Mouse (Mus musculus): ENCODE data around the gene Bad.
A peak's percentile ranks its signal among the peaks of the same experiment; 100 is the strongest.

The Bad gene

DNA sequence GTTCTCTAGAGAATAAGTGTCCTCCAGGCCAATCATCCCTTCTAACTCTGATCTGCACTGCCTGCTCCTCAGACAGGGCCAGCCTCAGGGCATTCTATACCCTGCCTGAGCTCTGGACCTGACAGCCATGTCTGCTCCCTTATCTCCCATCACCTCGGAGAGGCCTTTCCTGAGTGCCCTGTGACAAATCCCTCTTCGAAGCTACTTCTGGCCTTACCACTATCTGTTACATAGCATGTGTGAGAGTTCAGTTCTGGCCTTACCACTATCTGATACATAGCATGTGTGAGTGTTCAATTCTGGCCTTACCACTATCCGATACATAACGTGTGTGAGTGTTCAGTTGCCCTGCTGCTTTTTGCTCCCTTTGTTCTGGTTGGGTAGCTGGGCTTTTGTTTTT, 26.4 kb upstream of the Bad start:
- no peak for DNase-seq

DNA sequence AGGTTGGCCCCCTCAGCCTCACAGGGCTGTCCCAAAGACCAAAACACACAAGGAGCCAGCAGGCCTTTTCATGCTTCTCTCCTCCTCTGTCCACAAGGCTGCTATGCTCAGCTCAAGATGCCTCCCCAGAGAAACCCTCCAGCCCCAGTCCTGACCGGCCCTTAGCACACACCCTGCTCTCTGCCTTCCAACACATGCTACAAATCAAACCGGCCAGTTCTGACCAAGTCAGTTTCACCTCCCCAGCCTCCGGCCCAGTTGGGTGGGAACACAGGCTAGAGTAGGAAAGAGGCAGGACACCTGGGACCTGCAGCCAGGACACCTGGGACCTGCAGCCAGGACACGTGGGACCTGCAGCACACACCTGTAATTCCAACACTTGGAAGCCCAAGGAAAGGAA, 25.2 kb upstream of the Bad start:
- DNase-seq: no peak

DNA sequence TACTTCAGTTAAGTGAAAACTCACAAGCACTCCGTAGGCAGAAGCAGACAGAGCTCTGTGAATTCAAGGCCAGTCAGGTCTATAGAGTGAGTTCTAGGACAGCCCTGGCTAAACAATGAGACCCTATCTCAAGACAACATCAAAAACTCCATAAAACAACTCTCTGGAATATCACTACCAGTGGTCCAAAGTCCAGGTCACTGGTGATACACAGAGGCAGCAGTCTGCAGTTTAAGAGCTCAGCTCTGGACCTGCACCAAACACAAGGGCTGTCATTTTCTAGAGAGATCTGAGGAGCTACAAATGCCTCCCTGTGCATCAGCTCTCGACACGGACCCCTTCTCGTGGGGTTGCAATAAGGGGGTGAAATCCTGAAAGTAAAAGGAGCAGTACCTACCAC, 23.3 kb upstream of the Bad start:
- DNase-seq: no peak

DNA sequence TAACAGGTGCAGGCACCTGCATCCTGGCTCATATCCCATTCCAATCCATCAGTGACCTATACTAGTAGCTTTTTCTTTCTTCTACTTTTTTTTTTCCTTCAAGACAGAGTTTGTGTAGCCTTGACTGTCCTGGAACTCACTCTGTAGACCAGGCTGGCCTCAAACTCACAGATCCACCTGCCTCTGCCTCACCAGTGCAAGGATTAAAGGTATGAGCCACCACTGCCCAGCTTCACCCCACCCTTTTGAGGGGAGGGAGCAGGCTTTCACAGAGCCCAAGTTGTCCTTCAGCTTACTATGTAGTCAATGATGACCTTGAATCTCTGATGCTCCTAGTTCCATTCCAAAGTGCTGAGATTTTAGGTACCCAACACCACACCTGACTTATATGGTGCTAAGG, 22.2 kb upstream of the Bad start:
- DNase-seq: no peak

DNA sequence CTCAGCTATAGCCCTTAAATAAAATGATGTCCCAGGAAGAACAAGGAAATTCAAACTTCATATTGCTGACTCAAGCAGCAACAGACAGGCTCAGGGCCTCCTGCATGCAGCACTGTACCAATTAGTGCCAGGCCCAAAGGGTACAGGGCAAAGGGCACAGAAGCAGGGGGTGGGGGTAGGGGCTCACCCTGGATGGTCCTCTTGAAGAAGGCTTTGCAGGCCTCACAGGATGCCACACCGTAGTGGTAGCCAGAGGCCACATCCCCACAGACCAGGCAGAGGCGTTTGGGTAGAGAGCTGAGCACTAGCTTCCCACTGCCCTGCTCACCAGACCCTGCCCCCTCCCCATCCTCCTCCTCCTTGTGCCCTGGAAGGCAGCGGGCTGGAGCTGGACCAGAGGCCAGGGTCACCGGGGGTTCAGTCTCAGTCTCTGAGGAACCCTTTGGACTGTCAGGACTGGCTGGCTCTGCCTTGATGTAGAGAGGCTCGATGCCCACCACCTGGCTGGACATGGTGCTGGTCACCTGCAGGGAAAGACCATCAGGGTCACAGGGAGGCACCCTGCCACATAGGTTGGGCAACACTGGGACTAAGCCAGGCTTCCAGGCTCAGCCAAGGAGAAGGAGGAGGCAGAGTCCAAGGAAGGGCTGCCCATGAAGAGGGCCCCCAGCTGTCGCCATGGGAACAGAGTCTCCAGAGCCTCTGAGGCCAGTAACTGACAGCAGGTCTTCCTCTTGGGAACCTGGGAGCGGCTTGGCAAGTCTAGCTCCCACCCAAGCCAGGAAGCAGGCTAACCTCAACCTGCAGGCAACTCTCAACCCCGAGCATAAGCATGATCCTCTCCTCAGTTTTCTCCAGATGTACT, 21.6 kb upstream of the Bad start:
- DNase-seq: peak; percentile 68 to 73

DNA sequence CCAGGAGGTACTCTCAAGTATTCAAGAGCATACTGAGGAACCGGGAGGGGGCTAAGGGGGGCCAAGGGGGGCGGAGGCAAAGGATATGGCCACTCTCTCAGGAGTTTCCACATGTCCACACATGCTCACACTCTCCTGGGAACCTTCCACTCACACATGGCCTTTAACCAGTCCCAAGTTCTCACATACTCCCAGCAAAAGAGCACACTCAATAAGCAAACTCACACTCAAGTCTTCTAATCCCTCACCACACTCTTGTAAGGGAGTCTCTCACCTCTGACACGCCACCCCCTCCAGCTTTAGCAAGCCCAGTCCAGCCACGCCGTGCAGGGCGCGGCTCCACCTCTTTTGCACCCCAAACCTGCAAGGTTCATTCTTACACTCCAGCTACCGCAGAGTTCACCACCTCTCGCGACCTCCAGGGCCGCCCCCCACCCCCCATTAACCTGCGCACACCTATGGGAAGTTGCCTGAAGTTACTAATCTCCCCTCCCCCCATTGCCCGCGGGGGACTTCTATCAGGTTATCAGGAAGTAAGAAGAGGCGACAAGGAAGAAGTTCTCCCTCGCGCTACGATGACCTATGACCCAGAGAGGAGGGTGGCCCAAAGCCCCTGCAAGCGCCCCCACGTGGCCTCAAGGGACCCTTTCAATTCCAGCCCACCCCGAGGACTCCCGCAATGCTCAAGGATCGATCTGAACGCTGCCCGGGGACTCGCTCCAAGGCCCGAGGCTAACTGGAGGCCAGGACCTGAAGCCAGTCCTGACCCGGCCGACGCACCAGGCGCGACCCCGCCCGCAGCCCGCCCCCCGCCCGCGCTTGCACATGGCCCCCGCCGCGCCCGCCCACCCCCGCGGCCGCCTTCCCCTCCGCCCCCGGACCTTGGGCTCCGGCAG, 20.7 kb upstream of the Bad start:
- peak; percentile 58 to 66 for DNase-seq

DNA sequence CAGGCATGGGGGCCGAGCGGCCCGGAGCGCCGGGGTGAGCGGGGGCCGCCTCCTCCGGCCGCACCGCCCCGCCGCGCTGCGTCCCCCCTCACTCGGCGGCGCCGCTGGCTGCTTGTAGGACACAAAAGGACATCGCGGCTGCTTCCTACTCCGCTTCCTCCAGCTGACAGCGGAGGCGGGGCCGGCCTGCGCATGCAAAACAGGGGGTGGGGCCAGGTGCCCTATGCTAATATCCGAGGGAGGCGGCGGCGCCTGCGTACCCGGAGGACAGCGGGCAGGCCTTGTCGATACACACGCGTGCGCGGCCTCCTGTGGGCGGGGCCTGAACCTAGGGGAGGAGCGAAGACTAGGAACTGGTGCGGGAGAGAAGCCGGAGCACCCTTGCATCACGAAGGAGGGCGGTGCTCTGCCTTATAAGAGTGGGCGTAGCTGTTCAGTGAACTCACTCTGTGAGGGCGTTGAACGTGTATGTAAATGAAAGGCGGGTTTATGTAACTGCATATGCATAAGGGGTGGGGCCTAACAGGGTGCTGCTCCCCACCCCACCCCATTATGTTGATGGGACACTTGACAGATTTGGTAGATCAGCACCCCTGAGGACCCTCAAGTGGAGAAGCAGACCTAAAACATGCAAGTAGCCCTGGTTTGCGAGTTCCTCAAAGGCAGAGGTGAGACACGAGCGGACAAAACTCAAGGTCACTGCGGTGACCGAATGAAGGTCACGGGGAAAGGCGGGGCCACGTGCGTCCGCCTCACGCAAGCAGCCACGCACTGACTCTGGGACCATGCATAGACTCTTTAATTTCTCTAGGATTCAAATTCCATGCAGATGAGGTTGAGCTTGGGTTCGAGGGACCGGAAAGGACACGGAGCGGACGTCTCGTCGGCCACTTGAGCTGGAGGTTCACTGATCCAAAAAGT, 19.8 kb upstream of the Bad start, which contains the start of gene Esrra:
Esrra (minus strand) TSS at position 167 of the 921 bp plus-strand sequence.
- peak; percentile 100 for DNase-seq

DNA sequence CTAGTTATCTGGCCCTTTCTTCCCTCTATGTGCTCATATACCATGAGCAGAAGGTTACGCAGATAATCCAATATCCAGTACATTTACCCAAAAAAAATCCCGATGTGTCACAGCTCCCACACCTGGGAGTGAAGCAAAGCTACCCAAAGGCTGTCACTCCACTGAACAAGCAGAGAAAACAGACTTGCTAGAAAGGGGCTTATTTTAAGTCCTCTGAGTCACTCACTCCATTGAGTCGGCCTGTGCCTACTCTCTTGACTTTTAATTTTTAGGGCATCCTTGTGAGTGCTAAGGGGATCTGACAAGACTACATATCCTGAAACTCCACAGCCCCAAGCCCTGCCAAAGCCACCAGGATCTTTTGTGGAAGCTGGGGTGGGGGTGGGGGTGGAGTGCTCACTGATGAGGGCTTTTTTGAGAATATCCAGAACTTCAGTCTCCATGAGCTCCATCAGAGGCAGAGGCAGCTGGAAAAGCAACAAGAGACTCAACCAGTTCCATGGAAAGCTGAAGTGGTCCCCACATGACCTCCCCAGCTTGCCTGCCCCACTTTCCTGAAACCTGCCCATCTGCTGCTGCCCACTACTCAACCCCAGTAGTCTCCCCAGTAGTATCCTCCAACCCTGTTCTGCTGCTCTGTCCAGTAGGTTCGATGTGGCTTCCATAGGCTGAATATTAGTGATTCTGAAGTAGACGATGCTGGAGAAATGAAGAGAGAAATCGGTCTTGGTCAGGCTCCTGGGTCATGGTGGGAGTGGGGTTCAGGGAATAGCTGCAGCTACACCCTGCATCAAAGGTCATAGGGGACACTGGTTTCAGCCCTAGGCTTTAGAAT, 18.5 kb upstream of the Bad start:
- no peak for DNase-seq

DNA sequence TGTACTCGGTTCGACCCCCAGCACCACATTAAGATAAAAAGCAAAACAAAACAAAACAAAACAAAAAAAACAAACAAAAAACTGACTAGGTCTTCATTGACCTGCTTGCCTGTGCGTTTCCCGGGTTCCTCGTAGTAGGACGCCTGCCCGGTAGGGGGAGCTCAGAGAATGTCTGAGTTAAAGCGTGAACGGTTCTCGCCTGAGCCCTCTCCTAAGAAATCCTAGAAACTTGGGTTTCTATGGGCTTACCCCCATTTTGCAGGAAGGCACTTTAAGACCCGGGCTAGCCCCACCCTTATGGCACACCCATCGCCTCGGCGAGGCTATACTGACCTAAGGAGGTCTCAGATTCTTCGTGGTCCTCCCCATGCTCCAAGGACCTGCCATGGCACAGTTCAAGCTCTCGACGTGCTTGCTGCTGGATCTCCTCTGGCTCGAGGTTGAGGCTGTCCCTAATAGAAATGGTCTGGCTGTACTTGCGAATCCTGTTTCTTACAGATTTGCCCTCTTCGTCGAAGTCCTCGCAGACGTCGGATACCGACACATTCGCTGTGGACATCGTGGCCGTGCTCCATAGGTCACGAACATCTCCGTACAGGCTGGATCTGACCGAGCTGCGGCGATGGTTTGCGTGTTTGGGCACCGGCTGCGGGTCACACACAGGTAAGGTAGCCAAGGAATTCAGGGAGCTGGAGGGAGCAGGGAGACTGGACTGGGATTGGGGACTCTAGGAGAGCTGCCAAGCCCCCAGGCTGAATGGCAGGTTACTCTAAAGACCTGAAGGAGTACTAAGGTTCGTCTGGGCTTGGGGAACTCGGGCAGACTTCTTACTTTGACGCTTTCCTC, 17.0 kb upstream of the Bad start:
- DNase-seq: peak; percentile 81 to 87

DNA sequence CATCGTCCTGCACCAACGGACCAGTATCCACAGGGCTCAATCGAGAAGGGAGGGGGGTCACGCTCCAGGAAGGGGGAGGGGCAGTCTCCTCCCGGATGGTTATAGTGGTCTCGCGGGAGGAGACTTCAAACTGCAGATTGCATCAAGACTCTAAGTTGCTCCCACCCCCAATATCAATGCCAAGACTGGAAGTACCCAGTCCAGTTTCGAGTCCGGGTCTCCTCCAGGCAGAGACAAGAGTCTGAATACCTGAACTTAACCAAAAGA, 16.4 kb upstream of the Bad start, which contains the start of gene Catsperz:
Catsperz (minus strand) TSS at position 74 of the 267 bp plus-strand sequence.
- no peak for DNase-seq

DNA sequence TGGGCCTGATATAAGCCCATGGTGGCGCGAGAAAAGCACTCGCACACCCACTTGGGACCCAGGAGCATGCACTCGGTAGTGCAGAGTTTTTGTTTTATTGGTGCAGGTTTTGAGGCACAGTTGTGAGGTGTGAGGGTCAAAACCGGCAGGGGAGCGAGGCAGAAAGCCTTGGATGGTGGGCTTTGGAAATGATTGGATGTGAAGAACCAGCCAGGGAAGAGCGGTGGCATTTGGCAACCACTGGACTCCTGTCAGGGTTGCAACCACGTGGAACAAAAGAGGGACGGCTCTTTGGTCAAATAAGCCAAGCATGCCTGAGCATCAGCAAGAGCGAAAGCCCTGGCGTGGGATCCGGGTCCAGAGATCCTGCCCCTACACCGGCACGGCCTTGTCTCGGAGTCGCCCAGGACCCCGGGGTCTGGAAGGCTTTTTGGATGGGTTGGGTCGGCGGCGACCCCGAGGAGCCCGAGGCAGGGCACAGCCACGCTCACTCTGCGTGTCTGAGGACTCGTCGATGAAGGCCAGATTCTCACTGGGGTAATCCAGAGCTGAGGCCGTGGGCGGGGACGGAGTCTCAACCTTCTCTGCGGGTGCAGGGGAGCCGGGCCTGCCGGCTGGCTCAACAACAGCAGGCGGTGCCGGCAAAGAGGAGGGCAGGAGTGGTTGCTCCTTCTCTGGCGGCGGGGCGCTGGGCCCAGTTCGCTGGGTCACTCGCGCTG, 15.9 kb upstream of the Bad start:
- DNase-seq: no peak

DNA sequence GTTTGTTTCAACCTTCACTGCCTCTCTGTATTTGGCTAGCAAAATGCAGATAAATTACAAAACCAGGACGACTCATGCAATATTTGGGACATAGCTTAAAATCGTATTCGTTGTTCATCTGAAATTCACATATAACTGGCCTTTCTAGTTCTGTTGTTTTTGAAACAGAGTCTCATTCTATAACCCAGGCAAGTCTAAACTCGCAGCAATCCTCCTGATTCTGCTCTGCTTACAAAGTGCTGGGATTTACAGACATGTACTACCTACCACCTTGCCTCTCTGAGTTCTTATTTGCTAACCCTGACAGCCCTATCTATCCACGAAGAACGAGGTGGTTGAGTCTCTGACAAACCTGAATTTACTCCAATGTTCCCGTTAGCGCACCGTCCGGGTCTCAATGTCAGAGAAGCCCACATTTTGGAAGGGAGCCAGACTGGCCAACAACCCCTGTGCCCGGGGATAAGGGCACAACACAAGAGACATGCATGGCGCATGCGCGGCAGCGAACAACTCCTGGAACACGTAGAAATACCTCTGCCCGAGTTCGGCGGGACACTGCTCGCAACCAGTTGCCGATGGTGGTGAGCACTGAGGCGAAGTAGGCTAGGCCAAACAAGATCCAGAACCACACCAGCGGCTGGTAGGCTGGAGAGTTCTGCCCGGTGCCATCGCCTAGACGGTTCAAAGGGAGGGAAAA, 15.0 kb upstream of the Bad start:
- DNase-seq: peak in 1 of 2 experiments; percentile 24

DNA sequence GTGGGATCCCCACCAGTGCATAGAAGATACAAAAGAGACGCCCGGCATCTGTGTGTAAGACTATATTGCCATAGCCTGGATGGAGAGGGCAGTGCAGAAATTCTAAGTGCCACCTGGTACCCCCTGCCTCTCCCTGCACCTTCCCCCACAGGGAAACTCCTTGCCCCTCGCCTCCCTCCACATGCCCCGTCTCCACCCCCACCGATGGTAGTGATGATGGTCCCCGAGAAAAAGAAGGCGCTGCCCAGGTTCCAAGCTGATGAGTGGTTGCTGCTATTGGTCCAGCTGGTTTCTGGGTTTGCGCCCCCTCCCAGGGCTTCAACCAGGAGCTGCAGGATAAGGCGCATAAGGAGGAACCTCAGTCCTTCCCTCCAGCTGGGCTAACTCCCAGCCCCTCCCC, 13.6 kb upstream of the Bad start:
- DNase-seq: no peak

DNA sequence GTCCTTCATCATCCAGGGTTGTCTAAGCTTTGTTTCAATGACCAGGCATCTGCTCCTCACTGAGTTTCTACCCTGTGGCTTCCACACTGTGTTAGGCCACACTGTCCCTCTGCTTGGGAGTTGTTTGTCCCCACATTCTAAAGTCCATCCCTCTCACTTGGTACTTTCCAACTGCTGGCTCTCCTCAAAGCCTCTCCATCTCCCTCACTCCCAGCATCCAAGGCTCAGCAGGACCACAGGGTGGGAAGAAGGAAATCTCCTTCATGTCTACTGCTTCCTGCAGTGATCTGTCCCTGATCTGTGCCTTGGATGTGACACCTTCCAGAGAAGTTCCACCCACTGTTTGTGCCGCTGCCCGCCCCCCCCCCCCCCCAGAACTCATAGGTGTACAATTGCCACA, 10.7 kb upstream of the Bad start:
- no peak for DNase-seq

DNA sequence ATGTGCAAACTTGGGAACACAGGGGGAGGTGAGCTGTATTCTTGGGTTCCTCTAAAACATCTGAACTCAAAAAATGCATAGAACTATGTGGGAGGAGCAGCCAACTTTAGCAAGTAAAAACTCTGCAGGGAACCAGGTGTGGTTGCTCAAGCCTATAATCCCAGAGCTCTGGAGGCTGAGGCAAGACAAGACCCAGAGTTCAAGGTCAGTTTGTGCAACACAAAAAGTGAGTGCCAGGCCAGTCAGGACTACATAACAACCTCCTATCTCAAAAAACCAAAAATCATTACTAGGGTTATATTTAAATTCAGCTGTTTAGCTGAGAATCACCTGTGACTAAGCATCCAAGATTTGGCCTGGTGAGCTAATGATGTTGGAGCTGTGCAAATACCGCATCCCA, 9.6 kb upstream of the Bad start:
- DNase-seq: no peak

DNA sequence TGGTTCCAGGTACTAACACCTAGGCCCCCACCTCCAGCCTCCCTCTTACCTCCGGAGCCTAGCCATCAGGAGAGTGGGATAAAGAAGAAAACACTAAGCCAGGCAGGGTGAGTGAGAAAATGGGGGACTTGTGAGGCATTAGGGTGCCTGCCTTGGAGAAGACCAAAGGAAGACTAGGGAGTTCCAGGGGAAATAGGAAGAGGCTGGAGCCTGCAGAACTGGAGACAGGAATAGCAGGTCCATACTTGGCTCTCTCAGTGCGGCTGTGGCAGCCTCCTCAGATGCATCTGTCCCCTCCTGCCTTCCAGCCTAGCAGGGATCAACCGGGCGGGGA, 8.6 kb upstream of the Bad start:
- DNase-seq: no peak

DNA sequence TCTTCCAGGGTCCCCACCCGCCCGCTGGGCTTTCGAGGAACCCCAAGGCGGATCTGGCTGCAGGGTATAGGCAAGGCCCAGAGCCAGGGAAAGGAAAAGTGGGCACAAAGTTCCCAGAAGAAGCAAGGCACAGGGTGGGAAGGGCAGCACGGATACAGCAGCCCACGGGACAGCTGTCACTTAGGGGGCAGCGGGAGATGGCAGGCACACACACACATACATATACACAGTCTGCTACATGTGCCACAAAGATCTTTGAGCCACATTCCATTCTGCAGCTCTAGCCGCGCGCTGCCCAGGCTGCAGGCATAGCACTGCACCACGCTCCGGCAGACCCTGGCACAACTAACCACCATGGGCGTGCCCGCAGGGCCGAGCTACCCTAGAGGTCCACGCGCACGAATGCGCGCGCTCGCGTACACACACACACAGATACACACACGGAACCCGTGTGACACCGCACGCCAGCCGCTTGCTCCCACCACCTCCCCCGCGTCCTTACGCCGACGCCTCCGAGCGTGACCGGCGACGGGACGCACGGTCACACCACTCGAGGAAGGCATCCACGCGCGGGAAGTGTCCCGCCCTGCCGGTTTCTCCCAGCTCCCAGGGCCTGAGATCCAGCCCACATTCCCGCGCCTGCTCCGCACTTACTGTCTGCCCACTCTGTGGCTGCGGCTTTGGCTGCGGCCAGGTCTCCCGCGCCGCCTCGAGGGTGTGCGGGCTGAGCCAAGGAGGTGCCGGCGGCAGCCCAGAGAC, 8.0 kb upstream of the Bad start:
- DNase-seq: no peak

DNA sequence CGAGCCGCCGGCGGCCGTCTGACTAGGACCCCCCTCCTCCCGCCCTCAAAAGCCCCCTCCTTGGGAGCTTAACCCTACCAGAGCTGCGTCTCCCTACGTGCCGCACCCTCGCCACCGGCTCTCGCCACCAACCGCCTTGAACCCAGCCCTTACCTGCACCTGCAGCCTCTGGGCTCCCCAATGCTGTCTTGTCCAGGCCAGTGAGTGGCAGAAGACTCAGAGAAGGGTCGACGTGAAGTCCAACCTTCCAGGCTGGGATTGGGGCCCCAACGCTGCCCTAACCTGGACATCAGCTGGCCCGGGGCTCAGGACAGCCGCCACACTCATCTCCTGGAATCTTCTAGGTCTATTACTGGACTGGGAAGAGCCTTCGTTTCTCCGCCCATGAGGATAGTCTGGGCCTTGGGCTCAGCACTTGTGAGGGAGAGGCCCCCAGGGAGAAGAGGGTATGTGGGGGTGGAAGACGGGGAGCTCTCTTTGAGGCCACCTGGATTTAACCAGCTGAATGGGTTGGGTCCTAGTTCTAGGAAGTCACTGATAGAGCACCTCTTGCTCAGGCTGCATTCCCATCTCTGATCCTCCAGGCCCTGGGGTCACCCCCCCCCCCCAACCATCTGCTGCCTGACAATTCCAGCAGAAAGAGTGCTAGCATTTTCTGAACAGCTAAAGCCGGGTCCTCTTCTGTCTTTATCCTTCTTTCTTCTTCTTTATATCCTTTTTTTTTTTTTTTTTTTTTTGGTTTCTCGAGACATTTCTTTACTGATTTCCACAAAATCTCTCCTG, 7.3 kb upstream of the Bad start, which contains the start of gene Kcnk4:
Kcnk4 (minus strand) TSS at position 321 of the 783 bp plus-strand sequence.
- DNase-seq: no peak

Measured in lung, adult 18-20 months (tissue).